In genomic region chr11:90808443-90808842, GRCm38 (mm10) we compare ENCODE assay signal across 23 mouse cellular contexts.
DNase-seq lines count a peak whose midpoint lies in the region; ATAC-seq lines count a peak whose summit lies in the region.
"Had no signal": no experiment of that assay in that cellular context is flagged by ENCODE, and none has a peak within 500 bp of the region (broad histone marks: within the 10 kb centered on the region; RNA-seq: fewer than 3 reads in every experiment).

No protein-coding gene starts in this region.

- H3K9me3 ChIP-seq in embryonic facial prominence, embryonic 11.5 days (replicated peaks; ENCODE audit: control insufficient read depth, low read length) = no peaks in the 10 kb centered on the region
- no peaks in the 10 kb centered on the region for H3K9me3 ChIP-seq in embryonic facial prominence, embryonic 10.5 days
- H3K9me3 ChIP-seq in limb, embryonic 13.5 days = no peaks in the 10 kb centered on the region
- no peaks in the 10 kb centered on the region for H3K9me3 ChIP-seq in limb, embryonic 10.5 days (replicated peaks)
- no peaks in the 10 kb centered on the region for H3K9me3 ChIP-seq in embryonic facial prominence, embryonic 14.5 days (ENCODE audit: control insufficient read depth, low read length)
- H3K9me3 ChIP-seq: forebrain, embryonic 12.5 days; heart, embryonic 10.5 days; heart, embryonic 15.5 days; hindbrain, embryonic 13.5 days had no signal

- H3K4me3 ChIP-seq in embryonic facial prominence, embryonic 11.5 days (ENCODE audit: low read depth, low read length) = no peak overlapping the region
- H3K4me3 ChIP-seq in embryonic facial prominence, embryonic 10.5 days = no peak overlapping the region
- no peak overlapping the region for H3K4me3 ChIP-seq in limb, embryonic 13.5 days
- no peak overlapping the region for H3K4me3 ChIP-seq in limb, embryonic 10.5 days
- H3K4me3 ChIP-seq in embryonic facial prominence, embryonic 14.5 days (ENCODE audit: low read depth, low read length) = no peak overlapping the region
- H3K4me3 ChIP-seq: forebrain, embryonic 12.5 days; heart, embryonic 10.5 days; heart, embryonic 15.5 days; hindbrain, embryonic 13.5 days had no signal

- H3K4me2 ChIP-seq in embryonic facial prominence, embryonic 11.5 days (ENCODE audit: low read depth, low read length) = no peak overlapping the region
- no peak overlapping the region for H3K4me2 ChIP-seq in limb, embryonic 13.5 days (replicated peaks)
- H3K4me2 ChIP-seq in embryonic facial prominence, embryonic 14.5 days (ENCODE audit: low read depth, low read length) = no peak overlapping the region
- H3K4me2 ChIP-seq: forebrain, embryonic 12.5 days; heart, embryonic 15.5 days; hindbrain, embryonic 13.5 days had no signal

- H3K27me3 ChIP-seq in embryonic facial prominence, embryonic 11.5 days (ENCODE audit: control insufficient read depth, insufficient read depth, low read length) = no peaks in the 10 kb centered on the region
- H3K27me3 ChIP-seq in embryonic facial prominence, embryonic 10.5 days (replicated peaks; ENCODE audit: low read depth, poor library complexity, severe bottlenecking) = no peaks in the 10 kb centered on the region
- no peaks in the 10 kb centered on the region for H3K27me3 ChIP-seq in limb, embryonic 13.5 days
- no peaks in the 10 kb centered on the region for H3K27me3 ChIP-seq in limb, embryonic 10.5 days (ENCODE audit: low read depth, poor library complexity, severe bottlenecking)
- H3K27me3 ChIP-seq in embryonic facial prominence, embryonic 14.5 days (replicated peaks; ENCODE audit: control insufficient read depth, insufficient read depth, low read length) = no peaks in the 10 kb centered on the region
- H3K27me3 ChIP-seq: CH12.LX; forebrain, embryonic 12.5 days; heart, embryonic 15.5 days; hindbrain, embryonic 13.5 days; Patski had no signal

- no peak for ATAC-seq in embryonic facial prominence, embryonic 11.5 days (replicated peaks; ENCODE audit: insufficient number of reproducible peaks, low FRiP score, low TSS enrichment, low read depth)
- peak; percentile 44; the same call in 1 of the 2 replicates for ATAC-seq in limb, embryonic 13.5 days (ENCODE audit: low FRiP score, low read depth)
- peak; percentile 57; the same call in 1 of the 2 replicates for ATAC-seq in embryonic facial prominence, embryonic 14.5 days (ENCODE audit: low read depth)
- ATAC-seq: activated CD4-positive, CD25-positive, alpha-beta regulatory T cell, adult 4 months; forebrain, embryonic 16.5 days; hindbrain, postnatal 0 days; Patski had no signal

- 32% methylated on average over 1 of the region's 1 CpGs for WGBS in embryonic facial prominence, embryonic 11.5 days
- 64% methylated on average over 1 of the region's 1 CpGs for WGBS in embryonic facial prominence, embryonic 10.5 days
- 53% methylated on average over 1 of the region's 1 CpGs for WGBS in limb, embryonic 13.5 days
- 68% methylated on average over 1 of the region's 1 CpGs for WGBS in limb, embryonic 10.5 days
- 34% methylated on average over 1 of the region's 1 CpGs for WGBS in embryonic facial prominence, embryonic 14.5 days

- peak; percentile 35 for DNase-seq in embryonic facial prominence, embryonic 11.5 days (ENCODE audit: low spot score)
- DNase-seq in embryonic facial prominence, embryonic 10.5 days (ENCODE audit: low spot score) = no peak
- DNase-seq in limb, embryonic 10.5 days (ENCODE audit: low spot score) = no peak
- peak; percentile 85 for DNase-seq in embryonic facial prominence, embryonic 14.5 days (ENCODE audit: low spot score)
- peak; percentile 8 for DNase-seq in mesoderm, embryonic 11.5 days (ENCODE audit: low read depth, low spot score)
- DNase-seq in liver = no peak
- DNase-seq: adrenal gland, postnatal 14 days; cerebellum, adult 18-20 months; cerebellum, adult 9-11 months; cerebellum, postnatal 36 days; gastrocnemius, postnatal 10 days; heart, adult 18-20 months; heart, postnatal 14 days had no signal

- H3K27ac ChIP-seq in embryonic facial prominence, embryonic 11.5 days (replicated peaks; ENCODE audit: low read depth, low read length) = no peak overlapping the region
- no peak overlapping the region for H3K27ac ChIP-seq in embryonic facial prominence, embryonic 10.5 days (replicated peaks)
- no peak overlapping the region for H3K27ac ChIP-seq in limb, embryonic 13.5 days
- no peak overlapping the region for H3K27ac ChIP-seq in limb, embryonic 10.5 days
- H3K27ac ChIP-seq in embryonic facial prominence, embryonic 14.5 days (replicated peaks; ENCODE audit: low read depth, low read length) = peak overlapping the region; percentile 3; the same call in 1 of the 2 replicates
- H3K27ac ChIP-seq: forebrain, embryonic 12.5 days; heart, embryonic 10.5 days; heart, embryonic 15.5 days; hindbrain, embryonic 13.5 days; hindbrain, postnatal 0 days had no signal

- H3K4me1 ChIP-seq in embryonic facial prominence, embryonic 11.5 days (ENCODE audit: control insufficient read depth, insufficient read depth, low read length) = no peaks in the 10 kb centered on the region
- no peaks in the 10 kb centered on the region for H3K4me1 ChIP-seq in embryonic facial prominence, embryonic 10.5 days
- H3K4me1 ChIP-seq in limb, embryonic 13.5 days = no peaks in the 10 kb centered on the region
- no peaks in the 10 kb centered on the region for H3K4me1 ChIP-seq in limb, embryonic 10.5 days
- no peaks in the 10 kb centered on the region for H3K4me1 ChIP-seq in embryonic facial prominence, embryonic 14.5 days (ENCODE audit: control insufficient read depth, insufficient read depth, low read length)
- H3K4me1 ChIP-seq: forebrain, embryonic 12.5 days; heart, embryonic 10.5 days; heart, embryonic 15.5 days; hindbrain, embryonic 13.5 days had no signal

- H3K9ac ChIP-seq in embryonic facial prominence, embryonic 11.5 days (replicated peaks; ENCODE audit: low read length) = no peak overlapping the region
- H3K9ac ChIP-seq in limb, embryonic 13.5 days = no peak overlapping the region
- no peak overlapping the region for H3K9ac ChIP-seq in embryonic facial prominence, embryonic 14.5 days (ENCODE audit: low read depth, low read length)
- H3K9ac ChIP-seq: forebrain, embryonic 12.5 days; heart, embryonic 15.5 days; hindbrain, embryonic 13.5 days had no signal

- H3K36me3 ChIP-seq in embryonic facial prominence, embryonic 11.5 days (replicated peaks; ENCODE audit: control insufficient read depth, insufficient read depth, low read depth, low read length) = no peaks in the 10 kb centered on the region
- no peaks in the 10 kb centered on the region for H3K36me3 ChIP-seq in embryonic facial prominence, embryonic 10.5 days (replicated peaks)
- H3K36me3 ChIP-seq in limb, embryonic 13.5 days = no peaks in the 10 kb centered on the region
- no peaks in the 10 kb centered on the region for H3K36me3 ChIP-seq in limb, embryonic 10.5 days
- H3K36me3 ChIP-seq in embryonic facial prominence, embryonic 14.5 days (ENCODE audit: control insufficient read depth, insufficient read depth, low read length) = no peaks in the 10 kb centered on the region
- H3K36me3 ChIP-seq: forebrain, embryonic 12.5 days; heart, embryonic 10.5 days; heart, embryonic 15.5 days; hindbrain, embryonic 13.5 days had no signal

Comparison
In these comparisons a context has a peak if more than half of its experiments do, and no peak if none do; other contexts are left out.
1. DNase-seq: peak in embryonic facial prominence, embryonic 11.5 days (single experiment), embryonic facial prominence, embryonic 14.5 days (single experiment) and mesoderm, embryonic 11.5 days (single experiment); none in embryonic facial prominence, embryonic 10.5 days (single experiment), limb, embryonic 10.5 days (single experiment) and liver (single experiment).